Mouse (Mus musculus) liver, embryonic 13.5 days (tissue): ENCODE results near the gene Clk3. TPM values are rescaled to one million over a fixed set of nuclear protein-coding genes. Genes with fewer than 3 reads are reported as not detected.

Experiments
- ATAC-seq: fragments of 200-750 bp; cut with Nextera tagmentation; 2 replicates; pipeline ENCODE4 v1.8.0; 2017; ENCODE audit warnings: low read depth, mild to moderate bottlenecking, moderate number of reproducible peaks, moderate library complexity
- DNase-seq: peaks from one replicate; pipeline ENCODE4 v3.0.0; 2022
- H3K27ac ChIP-seq: fragments of 300-500 bp; sonication (generic); 2 replicates; pipeline ENCODE4 v1.5.1; 2015; ENCODE audit warnings: moderate library complexity, mild to moderate bottlenecking, inconsistent platforms
- H3K27me3 ChIP-seq: fragments of 300-500 bp; sonication (generic); 2 replicates; pipeline ENCODE4 v1.6.1; 2015; ENCODE audit warnings: mild to moderate bottlenecking, inconsistent platforms
- H3K36me3 ChIP-seq: fragments of 300-500 bp; sonication (generic); 2 replicates; pipeline ENCODE4 v1.6.1; 2015; ENCODE audit warnings: mild to moderate bottlenecking, inconsistent platforms
- H3K4me1 ChIP-seq: fragments of 300-500 bp; sonication (generic); replicated peaks from 2 replicates; pipeline ENCODE4 v1.6.1; 2015; ENCODE audit warnings: inconsistent platforms
- H3K4me2 ChIP-seq: fragments of 300-500 bp; sonication (generic); 2 replicates; pipeline ENCODE4 v1.6.1; 2015; ENCODE audit warnings: inconsistent platforms, mild to moderate bottlenecking, moderate library complexity
- H3K4me3 ChIP-seq: fragments of 300-500 bp; sonication (generic); replicated peaks from 2 replicates; pipeline ENCODE4 v1.5.1; 2015; ENCODE audit warnings: mild to moderate bottlenecking, inconsistent platforms
- H3K9ac ChIP-seq: fragments of 300-500 bp; sonication (generic); 2 replicates; pipeline ENCODE4 v1.6.1; 2015; ENCODE audit warnings: mild to moderate bottlenecking, inconsistent platforms
- H3K9me3 ChIP-seq: fragments of 300-500 bp; sonication (generic); replicated peaks from 2 replicates; pipeline ENCODE4 v1.6.1; 2016; ENCODE audit warnings: inconsistent platforms
- WGBS: fragments of 180-500 bp; shearing (Covaris S2); methylation state at CpG from one replicate; pipeline ENCODE4 v1.1.7; 2015; ENCODE audit not compliant: insufficient replicate concordance; 5-methylcytosine and 5-hydroxymethylcytosine counted together
- polyA plus RNA-seq: library from polyadenylated mRNA; unstranded; fragments of >200 nt; fragmentation: Nextera tagmentation; extraction: Ambion mirVana; gene quantifications from 2 replicates; pipeline ENCODE4 v1.2.1, GENCODE M21; 2015

Clk3 gene
- polyA plus RNA-seq, 1 experiment from 2014 or later: 86.2 TPM

DNA sequence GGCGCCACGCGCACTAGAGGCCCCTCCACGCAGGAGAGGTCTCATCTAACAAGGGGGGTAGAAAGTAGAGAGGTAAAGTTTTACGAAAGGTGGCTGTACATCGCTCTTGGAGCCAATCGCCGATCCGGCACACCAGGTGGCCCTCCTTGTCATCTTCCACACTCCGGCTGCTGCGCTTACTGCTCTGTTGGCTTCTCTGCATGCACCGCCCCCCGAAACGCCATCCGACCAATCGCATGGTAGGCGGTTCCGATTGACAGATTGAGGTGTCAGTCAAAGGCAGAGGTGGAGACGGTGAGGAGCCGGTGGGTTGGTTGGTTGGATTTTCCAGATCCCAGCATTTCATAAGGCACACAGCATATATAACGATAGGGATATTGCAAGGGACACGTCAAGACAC, 7.1 kb downstream of the Clk3 start:
- Histone ChIP-seq H3K4me3 (peak overlapping the region; percentile 43), H3K4me1 (peaks cover 69% of the 10 kb centered on the region), H3K9ac (peak overlapping the region; percentile 71), H3K36me3 (peaks cover 88% of the 10 kb centered on the region), H3K27ac (peak overlapping the region; percentile 95), H3K27me3 (no peaks in the 10 kb centered on the region), H3K9me3 (no peaks in the 10 kb centered on the region), H3K4me2 (peak overlapping the region; percentile 97)
- 87% methylated on average over 22 of the region's 22 CpGs for WGBS
- ATAC-seq: no peak
- DNase-seq: peak; percentile 67

GRCm38 (mm10) chr9:57757578-57757977, 8.1 kb downstream of the Clk3 start:
- DNase-seq: peak; percentile 75
- H3K9me3 ChIP-seq: no peaks in the 10 kb centered on the region
- ATAC-seq: peak; percentile 84
- H3K4me1 ChIP-seq: peaks cover 60% of the 10 kb centered on the region
- peak overlapping the region; percentile 71 for H3K9ac ChIP-seq
- peaks cover 97% of the 10 kb centered on the region for H3K36me3 ChIP-seq
- peak overlapping the region; percentile 43 for H3K4me3 ChIP-seq
- H3K4me2 ChIP-seq: peak overlapping the region; percentile 97
- peak overlapping the region; percentile 95 for H3K27ac ChIP-seq
- H3K27me3 ChIP-seq: no peaks in the 10 kb centered on the region
- WGBS: 10% methylated on average over 3 of the region's 3 CpGs

- no peak for DNase-seq
- Histone ChIP-seq H3K4me1 (no peaks in the 10 kb centered on the region), H3K4me3 (no peak overlapping the region), H3K27me3 (no peaks in the 10 kb centered on the region), H3K27ac (no peak overlapping the region), H3K9ac (no peak overlapping the region), H3K4me2 (no peak overlapping the region), H3K9me3 (no peaks in the 10 kb centered on the region), H3K36me3 (peaks cover 100% of the 10 kb centered on the region)
- WGBS: 86% methylated on average over 7 of the region's 7 CpGs
- no peak for ATAC-seq
Measured at GRCm38 (mm10) chr9:57750901-57751300, 14.8 kb downstream of the Clk3 start.

DNA sequence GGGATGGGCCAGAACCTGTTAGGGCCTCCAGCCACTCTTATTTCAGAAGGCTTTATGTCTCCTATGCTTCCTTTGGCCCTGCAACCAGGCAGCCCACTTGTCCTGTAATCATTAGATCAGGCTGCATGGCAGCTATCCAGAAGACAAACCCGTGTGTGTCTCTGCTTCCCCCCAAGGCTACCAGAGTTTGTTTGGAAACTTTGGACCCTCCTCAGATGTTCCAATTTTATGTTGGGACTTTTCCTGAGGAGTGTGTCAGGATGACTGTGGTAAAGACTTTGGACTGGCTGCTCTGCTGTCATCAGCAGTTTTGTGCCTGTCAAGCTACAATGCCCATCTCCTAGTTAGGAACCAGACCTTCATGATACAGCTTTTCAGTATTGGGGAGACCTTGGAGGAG, 16.8 kb downstream of the Clk3 start:
- WGBS: 84% methylated on average over 1 of the region's 1 CpGs
- no peaks in the 10 kb centered on the region for H3K27me3 ChIP-seq
- H3K9ac ChIP-seq: no peak overlapping the region
- H3K27ac ChIP-seq: 0 out of 2 replicates have a peak overlapping the region, but pooled peaks have one; percentile 24
- no peaks in the 10 kb centered on the region for H3K4me1 ChIP-seq
- ATAC-seq: no peak
- no peaks in the 10 kb centered on the region for H3K9me3 ChIP-seq
- H3K36me3 ChIP-seq: peaks cover 99% of the 10 kb centered on the region
- no peak overlapping the region for H3K4me2 ChIP-seq
- no peak overlapping the region for H3K4me3 ChIP-seq
- no peak for DNase-seq

DNA sequence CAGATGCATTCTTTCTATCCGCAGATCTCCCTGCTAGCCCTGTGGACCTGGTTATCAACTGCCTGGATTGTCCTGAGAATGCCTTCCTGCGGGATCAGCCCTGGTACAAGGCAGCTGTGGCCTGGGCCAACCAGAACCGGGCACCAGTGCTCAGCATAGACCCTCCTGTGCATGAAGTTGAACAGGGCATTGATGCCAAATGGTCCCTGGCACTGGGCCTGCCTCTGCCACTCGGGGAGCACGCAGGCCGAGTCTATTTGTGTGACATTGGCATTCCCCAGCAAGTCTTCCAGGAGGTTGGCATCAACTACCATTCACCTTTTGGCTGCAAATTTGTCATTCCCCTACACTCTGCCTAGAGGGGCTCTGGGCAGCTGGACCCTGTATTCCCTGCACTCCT, 17.5 kb downstream of the Clk3 start:
- Histone ChIP-seq H3K27me3 (no peaks in the 10 kb centered on the region), H3K4me1 (no peaks in the 10 kb centered on the region), H3K36me3 (peaks cover 98% of the 10 kb centered on the region), H3K27ac (peak overlapping the region; percentile 24; the same call in 1 of the 2 replicates), H3K4me2 (no peak overlapping the region), H3K9me3 (no peaks in the 10 kb centered on the region), H3K4me3 (no peak overlapping the region), H3K9ac (no peak overlapping the region)
- ATAC-seq (no peak), DNase-seq (no peak)
- WGBS: 91% methylated on average over 6 of the region's 6 CpGs

- Histone ChIP-seq H3K9ac (no peak overlapping the region), H3K4me1 (no peaks in the 10 kb centered on the region), H3K27me3 (no peaks in the 10 kb centered on the region), H3K27ac (no peak overlapping the region), H3K4me2 (no peak overlapping the region), H3K4me3 (no peak overlapping the region), H3K9me3 (no peaks in the 10 kb centered on the region), H3K36me3 (peaks cover 97% of the 10 kb centered on the region)
- no peak for ATAC-seq
- no peak for DNase-seq
- WGBS: 70% methylated on average over 1 of the region's 1 CpGs
Measured at GRCm38 (mm10) chr9:57747067-57747466, 18.6 kb downstream of the Clk3 start.

DNA sequence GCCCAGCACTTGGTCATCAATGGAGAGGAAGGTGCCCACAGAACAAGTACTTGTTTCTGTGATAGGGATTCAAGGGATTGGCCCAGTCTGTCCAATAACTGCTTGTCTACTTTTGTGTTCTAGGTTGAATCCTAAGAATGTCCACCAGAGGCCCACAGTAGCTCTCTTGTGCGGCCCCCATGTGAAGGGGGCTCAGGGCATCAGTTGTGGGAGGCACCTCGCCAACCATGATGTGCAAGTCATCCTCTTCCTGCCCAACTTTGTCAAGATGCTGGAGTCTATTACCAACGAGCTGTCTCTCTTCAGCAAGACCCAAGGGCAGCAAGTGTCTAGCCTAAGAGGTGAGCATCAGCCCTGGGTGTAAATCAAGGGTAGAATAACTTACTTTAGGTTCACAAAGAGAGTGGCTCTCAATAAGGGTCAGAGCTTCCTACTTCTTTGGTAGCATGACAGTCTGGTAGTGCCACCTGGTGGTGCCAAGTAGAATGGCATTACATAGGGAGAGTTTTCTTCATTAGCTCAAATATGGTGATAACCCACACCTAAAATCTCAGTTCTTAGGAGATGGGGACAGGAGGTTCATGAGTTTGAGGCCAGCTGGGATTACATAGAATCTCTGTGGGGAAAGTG, 21.1 kb downstream of the Clk3 start:
- Histone ChIP-seq H3K4me3 (no peak overlapping the region), H3K27me3 (no peaks in the 10 kb centered on the region), H3K4me1 (no peaks in the 10 kb centered on the region), H3K4me2 (no peak overlapping the region), H3K36me3 (peaks cover 96% of the 10 kb centered on the region), H3K9me3 (no peaks in the 10 kb centered on the region), H3K9ac (no peak overlapping the region), H3K27ac (peak overlapping the region; percentile 2; the same call in 1 of the 2 replicates)
- 54% methylated on average over 3 of the region's 3 CpGs for WGBS
- DNase-seq (no peak), ATAC-seq (no peak)

- Histone ChIP-seq H3K36me3 (peaks cover 61% of the 10 kb centered on the region), H3K4me1 (peaks cover 11% of the 10 kb centered on the region; the same call in 1 of the 2 replicates)
- ATAC-seq: no peak
Measured at GRCm38 (mm10) chr9:57739863-57740262, 25.8 kb downstream of the Clk3 start.

GRCm38 (mm10) chr9:57733606-57734005, 32.1 kb downstream of the Clk3 start:
- DNase-seq: no peak
- 85% methylated on average over 6 of the region's 6 CpGs for WGBS
- peaks cover 38% of the 10 kb centered on the region for H3K36me3 ChIP-seq
- H3K9ac ChIP-seq: no peak overlapping the region
- H3K27me3 ChIP-seq: no peaks in the 10 kb centered on the region
- no peak overlapping the region for H3K4me2 ChIP-seq
- no peak overlapping the region for H3K27ac ChIP-seq
- H3K4me1 ChIP-seq: peaks cover 11% of the 10 kb centered on the region; the same call in 1 of the 2 replicates
- no peak overlapping the region for H3K4me3 ChIP-seq
- no peak for ATAC-seq
- H3K9me3 ChIP-seq: no peaks in the 10 kb centered on the region

More at GRCm38 (mm10) chr9:57739863-57740262, 25.8 kb downstream of the Clk3 start:
- Histone ChIP-seq H3K9ac (no peak overlapping the region), H3K4me2 (no peak overlapping the region), H3K4me3 (no peak overlapping the region), H3K27ac (no peak overlapping the region), H3K27me3 (no peaks in the 10 kb centered on the region), H3K9me3 (no peaks in the 10 kb centered on the region)
- WGBS: 85% methylated on average over 5 of the region's 5 CpGs
- no peak for DNase-seq

DNA sequence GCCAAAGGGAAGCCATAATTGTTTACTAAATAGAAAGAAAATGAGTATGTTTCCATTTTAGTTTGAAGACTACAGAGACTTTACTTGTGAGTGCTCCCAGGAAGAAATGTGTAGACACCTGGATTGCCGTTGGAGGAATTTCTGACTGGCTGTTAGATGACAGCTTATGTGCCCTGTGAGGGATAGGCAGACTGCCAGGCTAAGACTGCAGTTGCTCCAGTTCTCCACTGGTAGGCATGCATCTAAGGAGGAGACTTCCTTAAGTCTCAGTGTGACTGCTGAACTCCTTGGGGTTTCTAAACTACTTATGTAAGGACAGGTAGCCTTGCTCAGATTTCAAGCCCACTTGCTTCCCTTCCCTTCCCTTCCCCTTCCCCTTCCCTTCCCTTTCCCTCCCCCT, 37.3 kb downstream of the Clk3 start:
- Histone ChIP-seq H3K9me3 (no peaks in the 10 kb centered on the region), H3K36me3 (peaks cover 61% of the 10 kb centered on the region), H3K4me2 (no peak overlapping the region), H3K9ac (no peak overlapping the region), H3K4me1 (peaks cover 11% of the 10 kb centered on the region), H3K4me3 (no peak overlapping the region), H3K27me3 (no peaks in the 10 kb centered on the region), H3K27ac (no peak overlapping the region)
- no peak for ATAC-seq
- 97% methylated on average over 1 of the region's 1 CpGs for WGBS
- no peak for DNase-seq

GRCm38 (mm10) chr9:57724701-57725100, 41.0 kb downstream of the Clk3 start:
- H3K9me3 ChIP-seq: no peaks in the 10 kb centered on the region
- 83% methylated on average over 3 of the region's 3 CpGs for WGBS
- ATAC-seq: no peak
- H3K36me3 ChIP-seq: peaks cover 66% of the 10 kb centered on the region
- DNase-seq: no peak
- H3K9ac ChIP-seq: no peak overlapping the region
- peaks cover 21% of the 10 kb centered on the region for H3K4me1 ChIP-seq
- no peak overlapping the region for H3K4me3 ChIP-seq
- no peak overlapping the region for H3K27ac ChIP-seq
- H3K27me3 ChIP-seq: no peaks in the 10 kb centered on the region
- no peak overlapping the region for H3K4me2 ChIP-seq

DNA sequence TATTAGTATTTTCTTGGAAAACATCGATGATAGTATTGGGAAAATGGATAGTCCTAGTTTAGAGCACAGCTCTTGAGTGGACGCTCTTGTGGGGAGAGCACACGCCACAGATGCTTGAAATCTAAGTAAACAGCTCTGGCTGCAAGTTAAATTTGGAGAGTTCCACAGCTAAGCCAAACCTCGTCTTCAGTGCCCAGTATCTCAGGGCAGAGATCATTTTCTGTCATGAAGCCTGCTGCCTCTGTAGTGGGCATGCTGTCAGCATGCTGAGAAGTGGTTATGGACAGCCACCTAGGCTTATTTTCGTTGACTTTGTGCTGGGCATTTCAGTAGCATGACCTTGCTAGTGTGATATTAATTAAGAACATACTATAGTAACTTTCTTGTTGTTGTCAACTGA, 41.9 kb downstream of the Clk3 start:
- Histone ChIP-seq H3K4me1 (peaks cover 21% of the 10 kb centered on the region), H3K4me3 (no peak overlapping the region), H3K9me3 (no peaks in the 10 kb centered on the region), H3K36me3 (peaks cover 61% of the 10 kb centered on the region), H3K9ac (no peak overlapping the region), H3K27ac (peak overlapping the region; percentile 67), H3K4me2 (no peak overlapping the region), H3K27me3 (no peaks in the 10 kb centered on the region)
- 80% methylated on average over 5 of the region's 5 CpGs for WGBS
- ATAC-seq: no peak
- DNase-seq: no peak
